Mouse (Mus musculus): ENCODE measurements at regions not wholly inside any gene's neighbourhood (a gene's known extent, or its start where the extent isn't known, plus 50 kb on each side); places are given as distances from the start of the nearest gene placed in this dataset.
"Not testable (repeated sequence)": the region's sequence is repeated elsewhere in the genome, so short reads cannot be mapped to it uniquely, and the experiment has no call there.

GRCm38 (mm10) chr11:40159161-40159560 lies 535.8 kb downstream of the Mat2b start:
- DNase-seq (ENCODE audit: low spot score), result not testable (repeated sequence)

DNA sequence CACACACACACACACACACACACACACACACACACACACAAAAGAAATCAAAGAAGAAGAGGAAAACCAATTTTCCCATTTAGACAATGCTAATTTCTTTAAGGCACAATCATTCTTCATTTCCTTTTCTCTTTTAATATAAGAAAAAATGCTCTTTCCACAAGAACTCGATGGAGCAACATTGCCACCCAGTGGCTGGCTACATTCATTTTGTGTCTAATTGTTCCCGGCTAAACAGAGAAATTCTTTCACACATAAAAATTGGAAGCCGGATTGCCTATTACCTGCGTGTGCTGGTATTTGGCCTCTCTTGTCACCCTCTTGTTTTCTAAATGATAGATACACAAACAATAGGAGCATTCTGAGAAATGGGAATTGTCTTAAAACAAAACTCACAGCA lies 545.7 kb downstream of the Mat2b start:
- DNase-seq (ENCODE audit: low spot score), result peak; percentile 51

GRCm38 (mm10) chr11:40137803-40138202 lies 557.2 kb downstream of the Mat2b start:
- DNase-seq (ENCODE audit: low spot score), result no peak

- DNase-seq (ENCODE audit: low spot score), result no peak
Measured at GRCm38 (mm10) chr11:40102613-40103012, 592.4 kb downstream of the Mat2b start.

GRCm38 (mm10) chr11:40074317-40074716 lies 620.7 kb downstream of the Mat2b start:
- no peak for DNase-seq (ENCODE audit: low spot score)

- no peak for DNase-seq (ENCODE audit: low spot score)
Measured at GRCm38 (mm10) chr11:40050503-40050902, 644.5 kb downstream of the Mat2b start.

DNA sequence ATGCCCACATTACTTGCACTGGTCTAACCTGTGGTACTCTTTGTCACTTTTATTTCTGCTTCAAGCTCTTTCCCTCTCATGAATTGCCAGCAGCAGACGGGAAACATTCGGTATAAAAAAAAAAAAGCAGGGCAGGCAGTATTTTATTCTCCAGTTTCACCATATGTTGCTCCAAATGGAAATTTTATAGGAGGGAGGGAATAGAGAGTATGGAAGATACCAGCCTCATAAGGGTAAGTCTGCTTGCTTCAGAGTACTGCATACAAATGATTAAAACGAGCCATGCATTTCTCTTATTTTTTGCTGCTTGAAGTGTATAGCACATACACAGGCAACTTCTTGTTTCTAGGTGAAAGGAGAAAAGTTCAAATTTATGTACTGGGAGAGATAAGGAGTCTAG lies 667.5 kb downstream of the Mat2b start:
- no peak for DNase-seq (ENCODE audit: low spot score)

GRCm38 (mm10) chr11:39999483-39999882 lies 695.5 kb downstream of the Mat2b start:
- no peak for DNase-seq (ENCODE audit: low spot score)

DNA sequence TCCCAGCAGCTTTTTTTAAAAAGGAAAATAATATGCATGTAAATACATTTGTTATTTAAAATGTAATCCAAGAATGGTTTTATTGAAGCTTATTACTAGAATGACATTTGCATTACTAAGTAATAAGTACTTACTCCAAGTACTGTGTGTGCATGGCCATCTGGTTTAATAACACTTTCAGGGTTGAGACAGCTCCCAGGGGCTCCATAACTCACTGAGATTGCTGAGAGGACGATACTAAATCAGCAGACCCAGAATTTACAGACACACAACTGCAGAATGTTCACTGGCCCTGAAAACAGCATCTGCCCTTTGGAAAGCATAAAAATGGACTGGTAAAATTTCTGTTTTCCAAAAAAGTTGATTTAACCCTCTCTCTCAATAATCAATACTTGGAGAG lies 696.4 kb downstream of the Mat2b start:
- DNase-seq (ENCODE audit: low spot score), result no peak

- DNase-seq (ENCODE audit: low spot score), result no peak
Measured at GRCm38 (mm10) chr11:39972585-39972984, 722.4 kb downstream of the Mat2b start.

DNA sequence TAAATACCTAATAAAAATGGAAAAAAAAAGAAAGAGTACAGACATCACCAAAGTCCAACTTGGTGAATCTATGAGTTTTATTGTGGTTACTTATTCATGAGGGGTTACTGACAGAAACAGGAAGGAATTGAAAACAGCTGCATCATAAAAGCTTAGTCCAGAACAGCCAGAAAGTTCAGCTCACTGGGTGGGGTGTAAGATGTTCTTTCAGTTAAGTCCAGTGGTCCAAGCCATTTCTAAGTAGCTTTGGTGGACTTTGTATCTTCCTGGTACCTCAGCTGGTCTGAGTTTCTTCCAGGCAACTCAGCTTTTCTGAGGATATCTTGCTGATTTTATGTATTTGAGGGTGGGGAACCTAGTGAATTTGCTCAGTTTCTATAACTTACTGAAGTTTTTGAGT lies 731.3 kb downstream of the Mat2b start:
- DNase-seq (ENCODE audit: low spot score), result no peak

- DNase-seq (ENCODE audit: low spot score), result no peak
Measured at GRCm38 (mm10) chr11:39954426-39954825, 740.6 kb downstream of the Mat2b start.

DNA sequence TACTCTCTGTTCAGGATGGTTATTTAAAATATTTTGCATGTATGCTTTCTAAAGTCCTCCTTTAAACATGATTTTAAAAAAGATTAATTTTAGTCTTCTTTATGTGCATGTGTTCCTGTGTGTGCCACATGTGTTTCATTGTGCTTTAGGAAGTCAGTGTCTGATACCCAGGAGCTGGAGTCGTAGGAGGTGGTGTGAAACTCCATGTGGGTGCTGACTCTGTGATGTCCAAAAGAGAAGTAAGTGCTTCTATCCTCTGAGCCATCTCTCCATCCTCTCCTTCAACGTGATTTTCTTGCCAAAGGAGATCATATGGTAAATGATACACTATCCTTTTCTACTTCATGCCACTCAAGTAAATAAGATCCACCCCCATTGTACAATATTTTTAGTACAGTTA lies 750.8 kb downstream of the Mat2b start:
- no peak for DNase-seq (ENCODE audit: low spot score)

DNA sequence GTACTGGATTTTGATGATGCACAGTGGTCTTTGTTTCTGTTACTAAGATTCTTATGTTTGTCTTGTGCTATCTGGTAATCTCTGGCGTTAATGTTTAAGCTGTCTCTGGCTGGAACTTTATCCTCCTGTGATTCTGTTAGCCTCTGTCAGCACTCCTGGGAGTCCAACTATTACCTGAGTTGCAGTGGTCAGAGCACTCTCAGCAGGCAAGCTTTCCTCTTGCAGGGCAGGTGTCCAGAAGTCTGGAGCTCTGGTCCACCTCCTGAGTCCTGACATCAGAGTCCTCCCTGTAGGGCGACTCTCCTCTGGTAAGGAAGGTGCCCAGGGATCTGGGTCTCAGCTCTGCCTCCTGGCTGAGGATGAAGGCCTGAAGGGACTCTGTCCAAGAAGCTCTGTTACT lies 760.8 kb downstream of the Mat2b start:
- DNase-seq (ENCODE audit: low spot score), result no peak

- DNase-seq (ENCODE audit: low spot score), result no peak
Measured at GRCm38 (mm10) chr11:39923977-39924527, 771.0 kb downstream of the Mat2b start.

GRCm38 (mm10) chr11:39917716-39918347 lies 777.2 kb downstream of the Mat2b start:
- no peak for DNase-seq (ENCODE audit: low spot score)

DNA sequence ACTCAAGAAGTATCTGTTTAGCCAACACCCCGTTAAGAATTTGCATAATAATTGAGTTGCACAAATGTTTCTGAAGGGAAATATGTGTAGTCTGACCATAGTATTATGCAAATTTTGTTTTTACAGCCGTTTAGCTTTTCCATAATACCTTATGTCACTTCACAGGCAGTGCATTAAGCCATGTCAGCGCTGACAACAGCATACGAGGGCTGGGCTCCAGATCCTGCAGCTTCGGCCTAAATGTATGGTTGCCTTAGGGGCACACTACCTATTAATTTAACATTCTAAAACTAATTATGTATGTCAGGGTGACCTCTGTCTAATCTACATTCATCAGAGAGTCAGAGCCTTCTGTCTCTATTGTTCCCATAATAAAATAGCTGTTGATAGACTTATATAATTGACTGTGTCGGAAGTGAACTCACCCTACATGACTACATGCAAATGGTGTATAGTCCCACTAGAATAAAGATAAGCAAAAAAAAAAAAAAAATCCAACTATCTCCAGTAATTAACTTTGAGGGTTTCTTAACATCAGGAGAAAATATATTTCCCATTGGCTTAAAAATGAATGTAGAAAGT lies 795.3 kb downstream of the Mat2b start:
- no peak for DNase-seq (ENCODE audit: low spot score)

GRCm38 (mm10) chr11:39883305-39883704 lies 811.7 kb downstream of the Mat2b start:
- DNase-seq (ENCODE audit: low spot score), result no peak

GRCm38 (mm10) chr11:39868451-39868979 lies 826.5 kb downstream of the Mat2b start:
- no peak for DNase-seq (ENCODE audit: low spot score)
